Mouse (Mus musculus) urinary bladder, adult 2 months (tissue): Measurements from ENCODE around the gene Gm17402. TPM values are rescaled to one million over a fixed set of nuclear protein-coding genes. Genes with fewer than 3 reads are reported as not detected.

ENCODE experiments used
- DNase-seq: peaks from one replicate; pipeline ENCODE4 v3.0.0; 2022; ENCODE audit warnings: low spot score
- polyA plus RNA-seq: library from polyadenylated mRNA; depleted of rRNA; stranded (reverse); fragments of >200 nt; gene quantifications from 2 replicates; pipeline ENCODE4 v1.2.3, GENCODE M21; 2012; rRNA removed

Gm17402 gene
- not detected in 2 replicates for polyA plus RNA-seq

DNA sequence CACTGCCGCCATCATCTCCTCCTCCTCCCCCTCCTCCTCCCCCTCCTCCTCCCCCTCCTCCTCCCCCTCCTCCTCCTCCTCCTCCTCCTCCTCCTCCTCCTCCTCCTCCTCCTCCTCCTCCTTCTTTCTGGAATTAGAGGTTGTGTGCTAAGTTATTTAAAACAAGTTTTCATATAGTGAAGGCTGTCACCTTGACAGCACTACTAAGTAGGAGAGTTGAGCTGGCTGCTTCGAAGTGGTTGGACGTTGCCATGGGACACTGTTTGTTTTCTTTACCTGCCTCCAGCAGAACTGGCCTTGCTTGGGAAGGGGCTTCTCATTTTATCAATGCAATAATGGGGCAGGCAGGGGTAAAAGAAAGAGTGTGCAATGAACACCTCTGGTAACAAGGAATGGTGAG is at the start of gene Gm17402:
Gene Gm17402, minus strand, starts transcription at position 101 of the 400 bp plus-strand sequence.
- DNase-seq = no peak

DNA sequence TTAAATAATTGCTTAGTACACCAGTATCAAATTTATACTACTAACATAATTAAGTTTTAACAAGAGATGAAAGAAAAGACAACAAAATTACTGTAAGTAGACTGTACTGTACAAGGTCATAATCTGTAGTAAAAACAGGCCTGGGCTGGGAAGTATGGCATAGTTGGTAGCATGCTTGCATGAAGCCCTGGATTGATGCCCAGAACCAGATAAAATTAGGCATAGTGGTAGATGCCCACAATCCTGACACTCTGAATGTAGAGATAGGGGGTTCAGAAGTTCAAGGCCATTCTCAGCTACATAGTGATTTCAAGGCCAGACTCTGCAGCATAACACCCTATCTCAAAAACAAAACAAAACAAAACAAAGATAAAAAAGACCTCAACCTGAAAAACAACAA is 3.3 kb upstream of the Gm17402 start:
- no peak for DNase-seq

DNA sequence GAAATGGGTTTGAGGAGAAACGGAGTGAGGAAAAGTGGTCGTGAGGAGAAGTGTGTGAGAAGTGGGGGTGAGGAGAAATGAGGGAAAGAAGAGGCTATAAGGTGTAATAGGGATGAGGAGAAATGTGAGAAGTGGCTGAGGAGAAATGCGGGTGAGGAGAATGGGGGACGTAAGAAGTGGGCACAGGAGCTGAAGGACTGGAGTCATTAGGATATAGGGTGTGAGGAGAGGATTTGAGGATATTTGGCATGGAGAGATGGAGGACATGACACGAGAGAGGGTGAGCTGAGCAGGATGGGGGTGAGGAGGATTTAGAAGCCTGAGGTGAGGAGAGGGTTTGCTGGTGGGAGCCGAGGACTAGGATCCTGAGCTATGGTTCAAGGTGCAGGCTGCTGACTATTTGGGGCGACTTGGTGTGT is 594 bp downstream of the Gm17402 start:
- no peak for DNase-seq

DNA sequence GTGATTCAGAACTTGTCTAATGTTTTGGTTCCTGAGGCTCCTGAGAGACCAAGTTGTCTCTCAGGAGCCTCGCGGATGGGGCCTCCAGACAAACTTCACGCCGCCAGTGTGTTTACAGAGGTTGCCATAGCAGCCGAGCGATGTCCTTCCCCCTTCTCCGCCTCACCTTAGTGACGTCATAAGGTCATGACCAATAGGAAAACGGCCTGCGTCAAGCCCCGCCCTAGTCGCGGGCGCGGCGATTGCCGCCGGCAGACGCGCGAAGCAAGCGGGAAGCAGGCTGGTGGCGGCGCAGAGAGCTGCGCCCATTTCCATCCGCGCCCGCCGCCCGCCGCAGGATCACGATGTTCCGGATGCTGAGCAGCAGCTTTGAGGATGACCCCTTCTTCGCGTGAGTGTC is 1.1 kb downstream of the Gm17402 start, which contains the start of gene Mlf1:
Gene Mlf1, plus strand, starts transcription at position 226 of the 400 bp plus-strand sequence.
- peak; percentile 61 for DNase-seq

DNA sequence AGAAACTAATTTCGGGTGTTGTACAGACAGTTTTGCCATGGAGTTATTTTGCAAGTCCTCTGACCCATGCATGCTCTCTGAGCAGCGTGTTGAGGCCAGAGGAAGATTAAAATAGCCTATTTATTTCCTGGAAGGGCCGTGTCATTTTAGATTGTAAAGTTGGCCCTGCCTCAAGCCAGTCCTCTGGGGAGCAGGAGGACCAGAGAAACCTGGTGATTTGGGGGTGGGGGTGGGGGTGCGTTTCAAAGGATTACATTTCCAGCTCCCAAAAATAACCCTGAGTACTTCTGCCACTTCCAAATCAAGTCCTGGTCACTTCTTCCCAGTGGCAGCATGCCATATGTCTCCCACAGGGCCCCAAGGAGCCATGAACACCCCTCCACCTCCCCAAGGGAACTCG is 2.2 kb downstream of the Gm17402 start:
- no peak for DNase-seq

DNA sequence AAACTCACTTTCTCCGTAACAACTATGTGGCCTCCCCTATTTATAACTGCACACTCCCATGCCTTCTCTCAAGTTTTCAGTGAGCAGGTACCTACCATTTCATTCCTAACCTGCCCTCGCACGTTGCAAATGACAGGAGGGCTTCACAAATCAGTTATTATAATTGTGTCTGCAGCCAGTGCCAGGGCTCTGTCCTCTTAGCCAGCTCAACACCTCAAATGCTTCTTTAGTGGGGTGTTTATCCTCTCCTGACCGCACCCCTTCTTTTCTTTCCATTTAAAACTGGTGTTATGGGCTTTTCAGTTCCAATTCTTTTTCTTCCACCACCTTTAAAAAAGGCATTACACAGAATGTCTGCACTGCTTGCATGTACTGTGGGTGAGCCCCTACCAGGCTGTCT is 2.8 kb downstream of the Gm17402 start:
- DNase-seq = no peak

DNA sequence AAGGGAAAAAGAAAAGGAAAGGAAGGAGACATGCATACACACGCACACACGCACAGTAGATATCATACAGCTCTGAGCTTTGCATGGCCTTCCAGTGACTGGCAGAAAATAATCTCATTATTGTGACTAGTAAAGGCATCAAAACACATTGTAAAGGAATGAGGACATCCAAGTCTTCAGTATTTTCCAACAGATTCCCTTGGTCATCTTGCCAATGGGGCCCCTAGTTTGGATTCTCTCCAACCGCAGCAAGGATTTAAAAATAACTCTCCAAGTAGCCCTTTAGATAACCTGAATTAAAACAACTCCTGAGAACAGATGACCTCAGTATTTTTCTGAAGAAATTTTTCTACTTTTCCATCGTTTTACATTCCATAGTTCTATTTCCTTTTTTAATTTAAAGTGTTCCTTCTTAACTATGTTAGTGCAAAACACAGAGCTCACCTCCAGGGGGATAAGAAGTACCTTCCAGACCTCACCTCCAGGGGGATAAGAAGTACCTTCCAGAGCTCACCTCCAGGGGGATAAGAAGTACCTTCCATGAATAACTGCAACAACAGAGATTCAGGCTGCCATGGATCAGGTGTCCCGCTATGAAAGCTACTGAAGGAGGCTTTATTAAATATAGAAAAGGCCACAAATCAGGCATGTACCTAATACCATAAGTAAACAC is 5.4 kb downstream of the Gm17402 start:
- no peak for DNase-seq

DNA sequence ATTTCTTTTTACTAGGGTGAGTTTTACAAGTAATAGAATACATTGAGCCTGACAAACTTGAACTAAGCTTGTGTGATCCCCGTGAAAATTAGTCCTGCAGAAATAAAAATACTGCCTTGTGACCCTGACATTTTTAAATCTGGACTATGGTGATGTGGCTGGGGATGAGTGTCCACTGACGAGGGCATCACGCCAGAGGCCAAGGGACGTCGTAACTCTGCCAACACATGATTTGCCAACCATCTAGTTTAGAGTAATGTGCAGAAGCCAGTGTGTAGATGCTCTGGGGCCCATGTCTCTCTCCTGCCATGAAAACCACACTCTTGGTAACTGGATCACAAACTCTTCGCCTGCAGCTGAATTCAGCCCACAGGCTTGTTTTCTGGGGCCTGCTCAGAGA is 7.5 kb downstream of the Gm17402 start:
- no peak for DNase-seq

DNA sequence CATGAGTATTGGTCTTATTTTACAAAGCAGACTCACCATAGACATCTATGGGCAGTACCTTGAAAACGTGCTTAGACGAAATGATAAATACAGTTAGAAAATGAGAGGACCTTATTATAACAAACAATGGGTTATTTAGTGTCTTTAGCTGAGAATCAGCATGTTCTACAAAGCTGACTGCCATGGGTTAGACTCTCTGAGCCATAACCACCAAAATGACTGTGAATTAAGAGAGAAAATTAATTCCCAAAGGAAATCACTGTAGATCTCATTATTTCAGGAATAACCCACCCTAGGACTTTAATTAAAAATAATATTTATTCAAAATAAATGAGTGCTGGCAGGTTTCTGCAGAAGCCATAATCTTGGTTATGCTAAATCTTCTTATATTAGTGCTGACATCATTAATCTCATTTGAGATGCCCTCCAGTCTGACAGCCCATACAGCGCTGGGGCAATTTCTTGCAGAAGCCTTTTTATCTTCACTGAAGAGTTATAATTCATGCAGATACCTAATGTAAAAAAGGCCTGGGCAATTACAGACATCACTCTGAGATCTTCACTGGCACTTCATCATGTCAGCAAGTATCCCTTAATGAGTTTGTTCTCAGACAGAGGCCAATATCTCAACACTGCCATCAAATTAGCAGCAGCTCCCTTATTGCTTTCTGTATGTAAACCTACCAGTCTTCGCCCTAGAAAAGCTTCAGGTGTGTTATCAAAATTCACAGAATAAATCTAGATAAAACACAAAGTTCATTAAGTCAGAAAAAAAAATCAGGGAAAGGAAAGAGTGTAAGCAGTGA is 8.7 kb downstream of the Gm17402 start:
- DNase-seq = no peak

DNA sequence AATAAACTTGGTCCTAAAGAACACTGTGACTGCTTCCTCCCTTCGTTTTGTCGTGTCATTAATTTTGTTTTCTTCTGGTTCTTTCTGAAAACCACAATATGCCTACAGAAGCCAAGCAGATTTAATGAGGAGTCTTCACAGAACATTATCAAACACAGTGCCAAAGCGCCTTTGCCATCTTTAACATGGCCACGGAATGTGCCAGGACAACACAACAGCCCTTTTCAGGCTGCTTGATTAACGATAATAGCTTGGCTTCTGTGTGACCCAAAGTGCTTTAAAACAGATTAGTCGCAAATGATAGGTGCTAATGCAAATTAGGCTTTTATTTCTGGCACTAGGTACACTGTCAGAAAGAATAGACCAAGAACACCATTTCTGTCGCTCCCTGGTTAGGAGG is 16.6 kb downstream of the Gm17402 start:
- DNase-seq = no peak

DNA sequence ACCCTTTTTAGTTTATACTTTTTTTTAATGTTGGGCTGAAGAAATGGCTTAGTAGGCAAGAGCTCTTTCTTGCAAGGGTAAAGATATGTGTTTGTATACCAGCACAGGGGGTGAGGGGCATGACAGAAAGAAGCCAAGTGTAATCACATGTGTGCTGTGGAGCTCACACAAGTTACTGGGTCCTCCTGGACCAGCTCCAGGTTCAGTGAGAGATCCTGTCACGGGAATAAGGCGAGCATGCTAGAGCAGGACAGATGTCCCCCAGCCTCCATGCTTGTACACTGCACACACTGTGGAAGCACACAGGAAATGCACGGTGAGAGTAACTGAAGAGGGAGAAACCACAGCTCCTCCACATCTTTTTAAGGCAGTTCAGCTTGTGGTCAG is 22.2 kb downstream of the Gm17402 start:
- DNase-seq = no peak

DNA sequence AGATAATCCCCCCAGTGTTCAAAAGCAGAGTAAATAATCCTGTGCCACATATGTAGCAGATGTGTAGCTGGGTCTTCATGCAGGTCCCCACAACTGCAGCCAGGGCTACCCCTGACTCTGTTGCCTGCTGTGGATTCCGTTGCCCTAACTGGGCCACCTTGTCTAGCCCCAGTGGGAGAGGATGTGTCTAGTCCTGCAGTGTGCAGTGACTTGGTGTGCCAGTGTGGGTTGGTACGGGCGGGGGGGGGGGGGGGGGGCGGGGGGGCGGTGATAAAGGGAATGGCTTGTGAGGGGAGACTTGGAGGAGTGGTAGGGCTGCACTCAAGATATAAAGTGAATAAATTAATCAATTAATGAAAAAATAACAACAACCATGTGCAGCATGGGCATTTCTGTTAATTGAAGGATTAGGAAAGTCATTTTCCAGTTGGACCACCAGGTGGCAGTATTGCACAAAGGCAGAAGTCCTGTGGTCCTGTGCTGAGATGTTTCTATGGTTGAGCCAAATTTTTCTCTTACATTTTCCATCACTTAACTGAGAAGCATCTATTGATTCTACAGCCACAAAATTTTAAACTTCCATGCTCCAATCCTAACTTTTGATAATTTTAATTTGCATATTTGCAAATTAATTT is 22.7 kb downstream of the Gm17402 start:
- no peak for DNase-seq

DNA sequence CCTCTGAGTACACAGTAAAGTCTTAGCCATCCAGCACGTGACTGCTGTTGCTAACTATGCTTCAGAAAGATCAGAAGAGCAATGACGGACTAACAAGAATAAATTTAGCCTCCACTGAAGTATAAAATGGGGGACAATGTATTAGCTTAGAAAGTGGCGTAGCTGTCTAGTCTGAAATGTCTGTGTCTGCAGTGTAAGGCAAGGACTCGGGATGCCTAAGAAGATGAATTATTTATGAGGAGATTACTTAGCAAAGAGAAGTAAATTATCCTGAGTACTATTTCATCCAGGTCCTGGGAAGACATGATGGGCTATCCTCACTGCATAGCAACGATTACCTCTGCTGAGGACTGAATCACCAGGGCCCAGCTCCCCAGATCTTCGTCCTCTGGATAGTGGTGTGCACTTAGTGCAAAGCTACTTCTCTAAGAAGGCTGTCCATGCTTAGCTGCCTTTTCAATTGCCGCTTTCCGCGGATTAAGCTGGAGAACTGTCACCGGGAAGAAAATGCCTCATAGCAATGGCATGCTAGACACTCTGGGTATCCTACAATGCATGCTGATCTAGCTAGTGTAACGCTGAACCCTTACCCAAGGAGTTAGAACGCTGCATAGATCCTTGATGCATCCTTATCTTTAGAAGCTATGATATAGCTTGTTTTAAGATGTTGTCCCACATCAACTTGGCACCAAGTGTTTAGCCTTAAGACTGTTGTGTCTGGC is 23.4 kb downstream of the Gm17402 start:
- DNase-seq = no peak

DNA sequence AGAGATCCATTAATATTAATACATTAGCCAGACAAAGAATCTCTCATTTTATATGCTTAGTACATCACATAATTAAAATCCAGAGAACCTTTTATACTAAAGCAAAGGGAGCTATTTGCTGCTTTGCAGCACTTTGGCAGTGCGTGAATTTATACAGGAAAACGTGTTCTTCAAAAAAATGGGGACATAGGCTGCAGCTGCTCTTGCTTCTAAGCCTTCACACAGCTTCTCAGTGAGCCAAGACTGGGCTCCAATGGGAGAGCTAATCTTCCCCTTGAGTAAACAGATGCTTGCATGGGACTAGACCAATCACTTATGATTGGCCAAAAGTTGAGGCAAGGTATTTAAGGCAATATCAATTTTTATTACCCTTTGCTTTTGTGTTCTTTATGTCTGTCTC is 28.3 kb downstream of the Gm17402 start:
- DNase-seq = no peak

DNA sequence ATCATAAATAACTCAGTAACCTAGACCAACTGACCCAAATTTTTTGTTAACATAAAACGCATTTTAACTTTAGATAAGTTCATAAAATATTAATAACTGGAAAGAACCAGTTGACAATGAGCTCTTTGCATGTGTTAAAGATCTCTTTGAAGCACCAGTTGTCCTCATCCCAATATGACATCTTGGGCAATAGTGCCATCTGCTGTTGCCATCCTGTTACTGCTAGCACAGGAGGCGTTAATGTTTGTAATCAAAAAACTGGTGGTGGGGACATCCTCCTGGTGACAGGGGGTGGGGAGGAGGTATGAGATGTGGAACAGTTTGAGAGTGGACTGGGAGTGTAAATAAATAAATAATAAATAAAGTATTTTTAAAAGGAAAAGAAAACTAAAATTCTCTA is 30.4 kb downstream of the Gm17402 start:
- DNase-seq = no peak

DNA sequence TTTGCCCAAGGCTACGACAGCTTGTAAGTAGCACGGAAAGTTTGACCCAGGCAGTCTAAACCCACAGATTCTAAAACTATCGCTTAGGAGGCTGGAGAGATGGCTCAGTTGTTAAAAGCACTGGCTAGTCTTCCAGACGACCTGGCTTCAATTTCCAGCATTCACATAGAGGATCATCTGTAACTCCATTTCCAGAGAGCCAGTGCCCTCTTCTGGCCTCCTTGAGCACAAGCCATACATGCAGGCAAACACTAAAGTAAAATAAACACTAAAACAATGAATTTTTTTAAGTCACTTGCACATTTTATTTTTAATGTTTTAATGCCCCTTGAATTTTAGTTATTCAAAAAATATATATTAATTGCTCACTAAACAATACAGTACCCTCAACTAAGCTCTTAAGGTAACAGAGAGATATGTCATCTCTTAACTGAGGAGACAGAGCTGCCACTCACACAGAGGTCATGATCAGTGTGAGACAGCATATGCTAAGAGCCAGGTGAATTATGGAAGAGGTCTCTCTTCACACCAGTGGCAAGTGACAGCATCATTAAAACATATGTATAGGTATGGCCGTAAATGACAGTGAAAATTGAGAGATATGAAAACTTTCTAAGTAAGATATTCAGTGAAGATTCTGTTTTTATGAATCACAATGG is 31.8 kb downstream of the Gm17402 start:
- DNase-seq = no peak

DNA sequence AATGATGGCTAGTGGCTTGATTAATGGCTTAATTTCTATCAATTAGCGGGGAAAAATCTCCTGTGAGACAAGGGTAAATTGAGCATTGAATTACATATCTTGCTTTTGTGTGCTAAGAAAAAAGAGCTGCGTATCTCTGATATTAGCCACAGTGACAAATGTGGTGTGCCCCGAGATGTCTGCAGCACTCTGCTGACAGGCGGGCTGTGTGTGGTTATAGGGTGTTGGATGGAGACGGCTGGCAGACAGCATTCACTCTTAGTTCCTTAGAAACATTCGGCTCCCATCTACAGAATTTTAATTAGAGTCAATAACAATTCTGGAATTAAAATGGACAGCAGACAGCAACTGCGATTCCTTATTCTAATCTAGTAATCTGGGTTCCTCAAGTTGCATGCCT is 34.0 kb downstream of the Gm17402 start:
- DNase-seq = no peak

DNA sequence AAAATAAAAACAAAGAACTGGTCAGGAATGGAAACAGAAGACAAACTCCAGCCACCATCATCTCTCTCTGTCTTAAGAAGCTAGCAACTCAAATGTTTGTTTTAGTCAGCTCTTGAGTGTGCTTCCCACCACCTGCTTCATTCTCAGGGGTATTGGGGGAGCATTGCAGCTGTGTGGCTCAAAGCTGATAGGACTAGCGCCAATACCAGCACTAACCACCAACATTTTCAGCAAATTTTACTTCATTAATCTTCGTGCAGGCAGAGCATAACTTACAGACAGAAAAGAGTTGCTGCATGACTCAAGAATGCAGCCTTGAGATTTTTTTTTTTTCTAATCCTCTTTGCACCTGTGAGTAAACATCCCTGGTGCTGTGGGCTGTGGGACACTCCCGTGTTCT is 35.4 kb downstream of the Gm17402 start:
- no peak for DNase-seq

DNA sequence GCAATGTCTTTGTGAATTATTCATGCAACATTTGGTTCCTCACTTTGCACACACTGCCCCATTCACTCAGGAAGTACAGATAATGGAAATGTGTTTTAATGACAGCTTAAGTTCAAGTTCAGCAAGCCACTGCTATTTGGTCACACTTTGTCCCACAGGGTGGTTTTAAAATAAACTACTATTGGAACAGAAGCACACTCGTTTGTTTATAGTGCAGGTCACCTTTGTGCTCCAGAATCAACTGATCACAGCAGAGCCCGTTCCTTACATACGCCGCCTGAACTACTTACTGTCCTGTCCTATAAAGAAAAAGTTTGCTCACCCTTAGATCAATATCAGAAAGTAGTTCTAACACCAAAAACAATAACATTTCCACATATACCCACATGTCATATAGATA is 52.5 kb downstream of the Gm17402 start:
- DNase-seq = no peak
